Mouse (Mus musculus) embryonic facial prominence, embryonic 14.5 days (tissue): ENCODE data around the gene C2cd4d. TPM values are rescaled to one million over a fixed set of nuclear protein-coding genes. Genes with fewer than 3 reads are reported as not detected.

ENCODE experiments used
- ATAC-seq: fragments of 200-750 bp; cut with Nextera tagmentation; 2 replicates; pipeline ENCODE4 v1.8.0; 2017; ENCODE audit warnings: low read depth, moderate number of reproducible peaks, moderate TSS enrichment
- DNase-seq: peaks from one replicate; pipeline ENCODE4 v3.0.0-alpha.2; 2015; ENCODE audit warnings: low spot score
- H3K27ac ChIP-seq: fragments of 300-500 bp; sonication (generic); replicated peaks from 2 replicates; pipeline ENCODE4 v1.5.1; 2014; ENCODE audit warnings: low read depth, mild to moderate bottlenecking, low read length, moderate library complexity
- H3K27me3 ChIP-seq: fragments of 300-500 bp; sonication (generic); replicated peaks from 2 replicates; pipeline ENCODE4 v1.6.1; 2014; ENCODE audit warnings: low read length; ENCODE audit not compliant: control insufficient read depth, insufficient read depth
- H3K36me3 ChIP-seq: fragments of 300-500 bp; sonication (generic); 2 replicates; pipeline ENCODE4 v1.6.1; 2014; ENCODE audit warnings: low read length, mixed read lengths; ENCODE audit not compliant: control insufficient read depth, insufficient read depth
- H3K4me1 ChIP-seq: fragments of 300-500 bp; sonication (generic); 2 replicates; pipeline ENCODE4 v1.6.1; 2014; ENCODE audit warnings: antibody characterized with exemption, low read length; ENCODE audit not compliant: control insufficient read depth, insufficient read depth
- H3K4me2 ChIP-seq: fragments of 300-500 bp; sonication (generic); 2 replicates; pipeline ENCODE4 v1.6.1; 2014; ENCODE audit warnings: low read depth, mild to moderate bottlenecking, low read length, moderate library complexity, mixed read lengths
- H3K4me3 ChIP-seq: fragments of 300-500 bp; sonication (generic); 2 replicates; pipeline ENCODE4 v1.5.1; 2014; ENCODE audit warnings: low read depth, mild to moderate bottlenecking, low read length
- H3K9ac ChIP-seq: fragments of 300-500 bp; sonication (generic); 2 replicates; pipeline ENCODE4 v1.6.1; 2014; ENCODE audit warnings: low read depth, mild to moderate bottlenecking, low read length, moderate library complexity, mixed read lengths
- H3K9me3 ChIP-seq: fragments of 300-500 bp; sonication (generic); 2 replicates; pipeline ENCODE4 v1.6.1; 2016; ENCODE audit warnings: low read length; ENCODE audit not compliant: control insufficient read depth
- WGBS: fragments of 180-500 bp; shearing (Covaris S2); extraction: QIAGEN DNeasy Blood & Tissue Kit; methylation state at CpG from one replicate; pipeline ENCODE4 v1.1.7; 2014; 5-methylcytosine and 5-hydroxymethylcytosine counted together
- polyA plus RNA-seq: library from polyadenylated mRNA; unstranded; fragments of >200 nt; fragmentation: Nextera tagmentation; extraction: Ambion mirVana; gene quantifications from 2 replicates; pipeline ENCODE4 v1.2.1, GENCODE M21; 2014

The C2cd4d gene
- 2.1 and 2.9 TPM in 2 replicates for polyA plus RNA-seq

- Histone ChIP-seq H3K4me1 (peaks cover 3% of the 10 kb centered on the region; the same call in 1 of the 2 replicates), H3K9me3 (no peaks in the 10 kb centered on the region), H3K4me3 (peak within 1 kb of the TSS; percentile 65), H3K9ac (peak within 1 kb of the TSS; percentile 88), H3K36me3 (no peaks in the 10 kb centered on the region), H3K27me3 (peaks cover 23% of the 10 kb centered on the region; the same call in 1 of the 2 replicates), H3K27ac (no peak within 1 kb of the TSS), H3K4me2 (peak within 1 kb of the TSS; percentile 94)
- no peak for ATAC-seq
- 37% methylated on average over 7 of the region's 7 CpGs for WGBS
- DNase-seq, result no peak
Observed at GRCm38 (mm10) chr3:94362138-94362537, at the start of gene C2cd4d. Gene C2cd4d (plus strand): TSS chr3:94362438.

- WGBS, result 64% methylated on average over 3 of the region's 3 CpGs
- H3K4me2 ChIP-seq, result no peak overlapping the region
- H3K4me1 ChIP-seq, result no peaks in the 10 kb centered on the region
- no peak overlapping the region for H3K9ac ChIP-seq
- H3K27me3 ChIP-seq, result no peaks in the 10 kb centered on the region
- peaks cover 18% of the 10 kb centered on the region for H3K36me3 ChIP-seq
- DNase-seq (no peak), ATAC-seq (no peak)
- H3K9me3 ChIP-seq, result no peaks in the 10 kb centered on the region
- H3K27ac ChIP-seq, result no peak overlapping the region
- H3K4me3 ChIP-seq, result no peak overlapping the region
Observed at GRCm38 (mm10) chr3:94328681-94329080, 33.6 kb upstream of the C2cd4d start.

GRCm38 (mm10) chr3:94334442-94334841 is 27.8 kb upstream of the C2cd4d start:
- Histone ChIP-seq H3K27ac (no peak overlapping the region), H3K4me1 (no peaks in the 10 kb centered on the region), H3K4me2 (no peak overlapping the region), H3K4me3 (no peak overlapping the region), H3K9ac (no peak overlapping the region), H3K9me3 (no peaks in the 10 kb centered on the region), H3K27me3 (no peaks in the 10 kb centered on the region), H3K36me3 (peaks cover 15% of the 10 kb centered on the region)
- WGBS, result 90% methylated on average over 4 of the region's 4 CpGs
- DNase-seq (no peak), ATAC-seq (no peak)

GRCm38 (mm10) chr3:94338522-94338921 is 23.7 kb upstream of the C2cd4d start:
- H3K9me3 ChIP-seq, result no peaks in the 10 kb centered on the region
- H3K27me3 ChIP-seq, result no peaks in the 10 kb centered on the region
- no peak overlapping the region for H3K4me2 ChIP-seq
- H3K9ac ChIP-seq, result no peak overlapping the region
- H3K4me1 ChIP-seq, result no peaks in the 10 kb centered on the region
- no peaks in the 10 kb centered on the region for H3K36me3 ChIP-seq
- ATAC-seq, result no peak
- H3K4me3 ChIP-seq, result no peak overlapping the region
- DNase-seq, result no peak
- 82% methylated on average over 3 of the region's 3 CpGs for WGBS
- no peak overlapping the region for H3K27ac ChIP-seq

- Histone ChIP-seq H3K27me3 (no peaks in the 10 kb centered on the region), H3K4me1 (no peaks in the 10 kb centered on the region), H3K9me3 (no peaks in the 10 kb centered on the region), H3K9ac (no peak within 1 kb of the TSS), H3K4me3 (no peak within 1 kb of the TSS), H3K4me2 (no peak within 1 kb of the TSS), H3K36me3 (no peaks in the 10 kb centered on the region), H3K27ac (no peak within 1 kb of the TSS; the same call in 1 of the 2 replicates)
- ATAC-seq (no peak), DNase-seq (no peak)
- 38% methylated on average over 3 of the region's 3 CpGs for WGBS
Observed at GRCm38 (mm10) chr3:94341959-94342422, 20.2 kb upstream of the C2cd4d start, which contains the start of gene Them5. Gene Them5 (plus strand): TSS chr3:94342099.

GRCm38 (mm10) chr3:94342552-94342951 is 19.7 kb upstream of the C2cd4d start:
- 19% methylated on average over 1 of the region's 1 CpGs for WGBS
- H3K4me2 ChIP-seq, result no peak overlapping the region
- H3K9me3 ChIP-seq, result no peaks in the 10 kb centered on the region
- no peaks in the 10 kb centered on the region for H3K36me3 ChIP-seq
- peak; percentile 9; the same call in 1 of the 2 replicates for ATAC-seq
- no peaks in the 10 kb centered on the region for H3K4me1 ChIP-seq
- peak; percentile 24 for DNase-seq
- no peak overlapping the region for H3K4me3 ChIP-seq
- H3K9ac ChIP-seq, result no peak overlapping the region
- H3K27ac ChIP-seq, result no peak overlapping the region; the same call in 1 of the 2 replicates
- no peaks in the 10 kb centered on the region for H3K27me3 ChIP-seq

GRCm38 (mm10) chr3:94344182-94344581 is 18.1 kb upstream of the C2cd4d start:
- no peak overlapping the region for H3K27ac ChIP-seq
- WGBS, result 72% methylated on average over 2 of the region's 2 CpGs
- DNase-seq, result peak; percentile 33
- peak; percentile 41; the same call in 1 of the 2 replicates for ATAC-seq
- H3K36me3 ChIP-seq, result no peaks in the 10 kb centered on the region
- H3K9me3 ChIP-seq, result no peaks in the 10 kb centered on the region
- H3K4me3 ChIP-seq, result no peak overlapping the region
- no peak overlapping the region for H3K4me2 ChIP-seq
- no peaks in the 10 kb centered on the region for H3K4me1 ChIP-seq
- no peak overlapping the region for H3K9ac ChIP-seq
- H3K27me3 ChIP-seq, result no peaks in the 10 kb centered on the region

- no peak overlapping the region for H3K4me3 ChIP-seq
- no peak overlapping the region for H3K27ac ChIP-seq
- no peaks in the 10 kb centered on the region for H3K4me1 ChIP-seq
- ATAC-seq (no peak), DNase-seq (no peak)
- no peaks in the 10 kb centered on the region for H3K27me3 ChIP-seq
- no peak overlapping the region for H3K9ac ChIP-seq
- WGBS, result 70% methylated on average over 3 of the region's 3 CpGs
- H3K4me2 ChIP-seq, result no peak overlapping the region
- H3K36me3 ChIP-seq, result no peaks in the 10 kb centered on the region
- no peaks in the 10 kb centered on the region for H3K9me3 ChIP-seq
Observed at GRCm38 (mm10) chr3:94344897-94345296, 17.3 kb upstream of the C2cd4d start.

- no peak overlapping the region for H3K4me2 ChIP-seq
- H3K9me3 ChIP-seq, result peaks cover 3% of the 10 kb centered on the region; the same call in 1 of the 2 replicates
- H3K27me3 ChIP-seq, result no peaks in the 10 kb centered on the region
- WGBS, result 64% methylated on average over 2 of the region's 2 CpGs
- no peak overlapping the region for H3K9ac ChIP-seq
- no peak overlapping the region for H3K27ac ChIP-seq
- ATAC-seq (no peak), DNase-seq (no peak)
- no peak overlapping the region for H3K4me3 ChIP-seq
- no peaks in the 10 kb centered on the region for H3K36me3 ChIP-seq
- no peaks in the 10 kb centered on the region for H3K4me1 ChIP-seq
Observed at GRCm38 (mm10) chr3:94348146-94348545, 14.1 kb upstream of the C2cd4d start.
